Mouse (Mus musculus): ENCODE measurements around the gene Rprd1b. TPM values are rescaled to one million over a fixed set of nuclear protein-coding genes. Genes with fewer than 3 reads are reported as not detected.
"Not testable (repeated sequence)": the region's sequence is repeated elsewhere in the genome, so short reads cannot be mapped to it uniquely, and the experiment has no call there.

The Rprd1b gene
- polyA plus RNA-seq, 1 experiment: 17.0 TPM

DNA sequence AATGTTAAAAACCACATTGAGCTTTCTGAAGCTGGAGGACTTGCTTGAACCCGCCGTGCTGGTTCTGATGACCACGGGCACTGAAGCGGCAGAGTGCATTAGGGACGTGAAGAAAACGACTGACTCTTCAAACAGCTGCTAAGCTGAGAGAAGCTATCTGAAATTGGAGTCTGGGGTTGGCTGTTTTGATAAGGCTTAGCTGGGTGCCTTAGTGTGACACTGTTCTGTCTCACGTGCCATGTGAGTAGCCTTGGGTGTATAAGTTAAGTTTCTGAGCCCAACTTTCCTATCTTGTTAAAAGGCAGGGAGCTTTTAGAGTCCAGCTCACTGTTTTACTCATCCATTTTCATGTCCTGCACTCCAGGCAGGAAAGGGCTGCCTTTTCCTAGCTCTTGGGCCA, 8.7 kb downstream of the Rprd1b start:
- 82% methylated on average over 7 of the region's 7 CpGs for WGBS
- no peaks in the 10 kb centered on the region for H3K4me1 ChIP-seq (ENCODE audit: control insufficient read depth, insufficient read depth, low read length)
- TF ChIP-seq POLR2A (IDR thresholded peaks at IDR 0.05; ENCODE audit: borderline replicate concordance, extremely low read depth, low read depth, low read length) (no peak), CTCF (IDR thresholded peaks at IDR 0.05; ENCODE audit: insufficient read depth, low read length) (no peak)
- no peak for DNase-seq
- no peak overlapping the region for H3K4me3 ChIP-seq (replicated peaks; ENCODE audit: extremely low read depth, low read depth, low read length)

DNA sequence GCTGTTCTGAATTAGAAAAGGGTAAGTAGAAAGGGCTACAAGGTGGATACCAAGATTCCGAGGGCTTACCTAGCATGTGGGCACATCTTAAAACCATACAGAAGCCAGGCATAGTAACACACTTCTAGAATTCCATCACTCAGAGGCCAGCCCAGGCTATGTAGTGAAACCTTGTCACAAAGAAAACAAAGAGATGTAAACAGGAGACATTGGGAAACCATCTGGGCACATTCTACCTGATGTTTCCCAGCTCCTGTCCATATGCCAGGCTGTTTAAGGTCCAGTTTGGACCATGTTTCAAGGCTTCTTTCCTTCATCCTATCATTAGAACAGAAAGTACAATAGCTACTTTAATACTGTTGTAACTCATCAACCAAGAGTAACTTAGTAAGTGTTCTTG, 9.3 kb downstream of the Rprd1b start:
- WGBS: 97% methylated on average over 1 of the region's 1 CpGs
- H3K4me1 ChIP-seq (ENCODE audit: control insufficient read depth, insufficient read depth, low read length): no peaks in the 10 kb centered on the region
- TF ChIP-seq CTCF (IDR thresholded peaks at IDR 0.05; ENCODE audit: insufficient read depth, low read length): no peak
- TF ChIP-seq POLR2A (IDR thresholded peaks at IDR 0.05; ENCODE audit: borderline replicate concordance, extremely low read depth, low read depth, low read length): no peak
- H3K4me3 ChIP-seq (replicated peaks; ENCODE audit: extremely low read depth, low read depth, low read length): no peak overlapping the region
- DNase-seq: no peak

DNA sequence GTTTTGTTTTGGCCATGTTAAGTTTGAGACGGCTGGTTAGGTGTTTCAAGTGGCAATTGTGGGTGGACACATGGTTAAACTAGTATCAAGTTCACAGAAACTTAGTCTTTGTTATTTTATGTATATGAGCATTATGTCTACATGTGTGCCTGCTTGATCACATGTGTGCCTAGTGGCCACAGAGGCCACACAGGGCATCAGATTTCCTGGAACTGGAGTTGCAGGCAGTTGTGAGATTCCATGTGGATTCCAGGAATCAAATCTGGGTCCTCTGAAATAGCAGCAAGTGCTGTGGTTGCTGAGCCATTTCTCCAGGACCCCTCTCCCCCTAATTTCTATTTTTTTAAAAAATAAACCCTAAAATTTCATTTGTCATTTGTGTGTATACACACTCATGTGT, 11.4 kb downstream of the Rprd1b start:
- TF ChIP-seq CTCF (IDR thresholded peaks at IDR 0.05; ENCODE audit: insufficient read depth, low read length) (no peak), POLR2A (IDR thresholded peaks at IDR 0.05; ENCODE audit: borderline replicate concordance, extremely low read depth, low read depth, low read length) (no peak)
- WGBS: 26% methylated on average over 1 of the region's 1 CpGs
- no peak for DNase-seq
- no peak overlapping the region for H3K4me3 ChIP-seq (replicated peaks; ENCODE audit: extremely low read depth, low read depth, low read length)
- no peaks in the 10 kb centered on the region for H3K4me1 ChIP-seq (ENCODE audit: control insufficient read depth, insufficient read depth, low read length)

DNA sequence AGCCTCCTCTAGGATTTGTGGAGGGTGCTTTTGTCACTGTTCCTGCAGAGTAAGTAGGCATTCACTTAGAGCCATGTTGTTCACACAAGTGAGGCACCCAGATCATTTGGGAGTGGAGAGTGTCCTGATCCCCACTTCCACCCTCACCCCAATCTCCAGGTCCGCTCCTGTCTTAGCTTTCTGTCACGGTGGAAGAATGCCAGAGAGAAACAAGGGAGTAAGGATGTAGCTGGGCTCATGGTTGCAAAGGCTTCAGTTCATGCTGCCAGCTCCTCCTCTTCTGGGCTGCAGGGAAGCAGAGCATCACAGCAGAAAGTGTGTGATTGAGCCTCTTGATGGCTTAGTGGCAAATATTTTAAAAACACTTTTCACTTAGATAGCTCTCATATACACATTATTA, 12.1 kb downstream of the Rprd1b start:
- TF ChIP-seq POLR2A (IDR thresholded peaks at IDR 0.05; ENCODE audit: borderline replicate concordance, extremely low read depth, low read depth, low read length) (no peak), CTCF (IDR thresholded peaks at IDR 0.05; ENCODE audit: insufficient read depth, low read length) (no peak)
- no peak for DNase-seq
- 79% methylated on average over 2 of the region's 2 CpGs for WGBS
- no peak overlapping the region for H3K4me3 ChIP-seq (replicated peaks; ENCODE audit: extremely low read depth, low read depth, low read length)
- H3K4me1 ChIP-seq (ENCODE audit: control insufficient read depth, insufficient read depth, low read length): no peaks in the 10 kb centered on the region

DNA sequence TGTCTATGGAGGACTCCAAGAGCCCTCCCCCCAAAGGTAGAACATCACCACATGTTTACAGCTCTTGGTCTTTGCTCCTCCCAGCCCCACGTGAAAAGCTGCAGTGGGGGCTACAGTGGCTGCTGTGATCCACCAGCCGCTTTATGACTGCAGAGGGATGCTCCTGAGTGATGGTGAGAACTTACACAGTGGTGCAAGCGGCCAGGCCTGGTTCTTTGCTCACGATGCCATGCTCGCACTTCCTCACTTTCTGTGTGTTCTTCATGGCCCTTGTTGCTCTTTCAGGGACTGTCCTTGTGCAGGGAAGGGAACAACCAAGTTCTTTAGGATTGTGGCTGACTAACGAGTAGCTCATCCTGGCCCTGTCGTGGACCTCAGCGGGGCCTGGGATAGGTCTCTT, 15.2 kb downstream of the Rprd1b start:
- DNase-seq: no peak
- H3K4me1 ChIP-seq (ENCODE audit: control insufficient read depth, insufficient read depth, low read length): no peaks in the 10 kb centered on the region
- 91% methylated on average over 8 of the region's 8 CpGs for WGBS
- no peak for TF ChIP-seq POLR2A (IDR thresholded peaks at IDR 0.05; ENCODE audit: borderline replicate concordance, extremely low read depth, low read depth, low read length)
- no peak for TF ChIP-seq CTCF (IDR thresholded peaks at IDR 0.05; ENCODE audit: insufficient read depth, low read length)
- no peak overlapping the region for H3K4me3 ChIP-seq (replicated peaks; ENCODE audit: extremely low read depth, low read depth, low read length)

DNA sequence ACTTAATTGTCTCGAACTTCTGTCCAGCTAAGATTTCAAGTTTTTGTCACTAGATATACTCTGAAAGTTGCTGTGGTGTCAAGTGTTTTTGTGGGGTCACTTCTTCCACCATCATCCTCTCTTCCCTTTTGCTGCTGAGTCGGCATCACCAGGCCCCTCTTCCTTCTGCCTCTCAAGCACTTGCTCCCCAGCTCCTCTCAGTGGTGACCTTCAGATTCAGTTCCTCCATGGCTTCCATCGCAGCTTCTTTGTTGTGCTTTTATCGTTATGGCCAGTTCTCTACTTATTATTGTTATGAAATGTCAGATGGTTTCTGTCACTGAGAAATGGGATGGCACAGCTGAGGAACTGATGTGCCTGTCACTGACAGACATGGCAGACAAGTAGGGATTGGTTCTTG, 17.9 kb downstream of the Rprd1b start:
- Histone ChIP-seq H3K4me1 (ENCODE audit: control insufficient read depth, insufficient read depth, low read length) (no peaks in the 10 kb centered on the region), H3K4me3 (replicated peaks; ENCODE audit: extremely low read depth, low read depth, low read length) (no peak overlapping the region)
- no peak for TF ChIP-seq CTCF (IDR thresholded peaks at IDR 0.05; ENCODE audit: insufficient read depth, low read length)
- no peak for TF ChIP-seq POLR2A (IDR thresholded peaks at IDR 0.05; ENCODE audit: borderline replicate concordance, extremely low read depth, low read depth, low read length)
- 46% methylated on average over 4 of the region's 4 CpGs for WGBS
- no peak for DNase-seq

DNA sequence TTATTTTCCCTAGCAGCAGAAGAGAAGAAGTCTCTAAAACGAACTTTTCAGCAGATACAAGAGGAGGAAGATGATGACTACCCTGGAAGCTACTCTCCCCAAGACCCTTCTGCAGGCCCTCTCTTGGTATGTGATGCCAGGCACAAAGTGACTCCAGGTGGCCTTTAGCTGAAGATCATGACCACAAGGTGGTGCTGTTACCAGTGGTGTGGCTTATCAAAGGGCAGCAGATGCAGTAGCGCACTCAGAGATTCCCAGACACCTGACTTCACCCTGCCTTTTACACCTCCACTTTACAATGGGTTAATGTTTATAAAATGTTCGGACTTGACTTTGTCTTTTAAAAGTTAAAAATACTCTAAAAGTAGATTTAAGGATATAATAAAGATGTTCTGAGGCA, 19.6 kb downstream of the Rprd1b start:
- Histone ChIP-seq H3K4me3 (replicated peaks; ENCODE audit: extremely low read depth, low read depth, low read length) (no peak overlapping the region), H3K4me1 (ENCODE audit: control insufficient read depth, insufficient read depth, low read length) (no peaks in the 10 kb centered on the region)
- peak; percentile 40 for DNase-seq
- WGBS: 60% methylated on average over 3 of the region's 3 CpGs
- TF ChIP-seq POLR2A (IDR thresholded peaks at IDR 0.05; ENCODE audit: borderline replicate concordance, extremely low read depth, low read depth, low read length) (no peak), CTCF (IDR thresholded peaks at IDR 0.05; ENCODE audit: insufficient read depth, low read length) (peak; percentile 85)

DNA sequence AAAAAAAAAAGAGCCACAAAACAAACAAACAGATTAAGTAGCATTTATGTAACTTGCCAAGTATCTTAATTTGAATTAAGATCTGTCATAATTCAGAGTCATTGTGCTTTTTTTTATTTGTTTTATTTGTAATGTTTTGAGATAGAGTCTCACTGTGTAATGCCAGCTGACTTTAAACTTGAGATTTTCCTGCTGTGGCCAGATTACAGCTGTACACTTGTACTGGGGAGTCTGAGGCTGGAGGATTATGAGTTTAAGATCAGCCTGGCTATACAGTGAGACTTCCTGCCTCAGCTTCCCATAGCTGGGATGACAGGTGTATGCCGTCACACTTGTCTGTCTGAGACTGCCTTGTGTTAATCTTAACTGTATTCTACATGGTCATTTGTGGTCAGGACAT, 20.4 kb downstream of the Rprd1b start:
- TF ChIP-seq CTCF (IDR thresholded peaks at IDR 0.05; ENCODE audit: insufficient read depth, low read length): no peak
- no peak for TF ChIP-seq POLR2A (IDR thresholded peaks at IDR 0.05; ENCODE audit: borderline replicate concordance, extremely low read depth, low read depth, low read length)
- no peak for DNase-seq
- H3K4me1 ChIP-seq (ENCODE audit: control insufficient read depth, insufficient read depth, low read length): no peaks in the 10 kb centered on the region
- 100% methylated on average over 1 of the region's 1 CpGs for WGBS
- H3K4me3 ChIP-seq (replicated peaks; ENCODE audit: extremely low read depth, low read depth, low read length): no peak overlapping the region

DNA sequence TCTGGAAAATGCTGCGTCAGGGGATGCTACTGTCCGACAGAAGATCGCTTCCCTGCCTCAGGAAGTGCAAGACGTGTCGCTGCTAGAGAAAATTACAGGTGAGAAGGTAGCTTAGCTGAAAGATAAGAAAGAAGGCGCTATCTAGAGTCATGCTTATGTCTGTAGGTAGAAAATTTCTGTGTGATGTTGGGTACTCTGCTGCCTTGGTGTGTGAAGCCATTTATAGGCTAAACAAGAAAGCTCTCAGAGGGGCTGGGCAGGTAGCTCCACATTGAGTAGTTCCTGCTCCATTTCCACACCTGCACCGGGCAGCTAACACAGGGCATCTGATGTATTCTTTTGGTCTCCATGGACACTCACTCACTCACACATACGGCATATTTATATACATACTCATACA, 21.8 kb downstream of the Rprd1b start:
- no peaks in the 10 kb centered on the region for H3K4me1 ChIP-seq (ENCODE audit: control insufficient read depth, insufficient read depth, low read length)
- H3K4me3 ChIP-seq (replicated peaks; ENCODE audit: extremely low read depth, low read depth, low read length): no peak overlapping the region
- TF ChIP-seq CTCF (IDR thresholded peaks at IDR 0.05; ENCODE audit: insufficient read depth, low read length) (no peak), POLR2A (IDR thresholded peaks at IDR 0.05; ENCODE audit: borderline replicate concordance, extremely low read depth, low read depth, low read length) (no peak)
- 94% methylated on average over 8 of the region's 8 CpGs for WGBS
- DNase-seq: no peak

DNA sequence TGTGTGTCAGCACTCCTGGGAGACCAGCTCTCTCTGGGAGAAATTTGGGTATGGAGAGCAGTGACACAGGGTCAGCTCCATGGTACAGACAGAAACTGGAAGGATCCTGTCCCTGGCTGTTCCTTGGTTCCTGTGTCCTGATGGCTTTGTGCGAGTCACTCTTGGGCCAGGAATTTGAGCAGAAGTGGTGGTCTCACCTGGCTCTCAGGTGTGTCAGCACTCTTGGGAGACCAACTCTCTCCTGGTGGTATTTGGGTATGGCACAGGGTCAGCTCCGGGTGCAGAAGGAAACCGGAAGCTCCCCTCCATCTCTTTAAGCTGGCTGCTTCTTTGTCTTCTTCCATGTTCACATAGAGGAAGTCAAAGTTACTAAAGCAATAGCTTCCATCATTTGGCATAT, 26.3 kb downstream of the Rprd1b start:
- no peak for DNase-seq
- TF ChIP-seq CTCF (IDR thresholded peaks at IDR 0.05; ENCODE audit: insufficient read depth, low read length): no peak
- TF ChIP-seq POLR2A (IDR thresholded peaks at IDR 0.05; ENCODE audit: borderline replicate concordance, extremely low read depth, low read depth, low read length): no peak
- Histone ChIP-seq H3K4me1 (ENCODE audit: control insufficient read depth, insufficient read depth, low read length) (no peaks in the 10 kb centered on the region), H3K4me3 (replicated peaks; ENCODE audit: extremely low read depth, low read depth, low read length) (no peak overlapping the region)
- 84% methylated on average over 3 of the region's 3 CpGs for whole genome bisulfite sequencing

DNA sequence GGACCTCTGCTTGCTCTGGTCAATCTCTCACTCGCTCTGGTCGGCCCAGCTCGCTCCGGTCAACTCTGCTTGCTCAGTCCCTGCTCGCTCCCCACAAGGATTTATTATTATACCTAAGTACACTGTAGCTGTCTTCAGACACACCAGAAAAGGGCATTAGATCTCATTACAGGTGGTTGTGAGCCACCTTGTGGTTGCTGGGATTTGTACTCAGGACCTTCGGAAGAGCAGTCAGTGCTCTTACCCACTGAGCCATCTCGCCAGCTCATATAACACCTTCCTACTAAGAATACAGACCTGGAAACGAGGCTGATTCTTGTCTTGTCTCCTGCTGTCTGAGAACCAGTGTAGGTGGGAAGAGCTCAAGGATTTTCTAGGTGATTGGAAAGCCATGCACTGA, 27.1 kb downstream of the Rprd1b start:
- 94% methylated on average over 8 of the region's 8 CpGs for WGBS
- DNase-seq; H3K4me3 ChIP-seq (replicated peaks; ENCODE audit: extremely low read depth, low read depth, low read length); H3K4me1 ChIP-seq (ENCODE audit: control insufficient read depth, insufficient read depth, low read length): not testable (repeated sequence)

Data from lung, adult 2 months (tissue).